Mouse (Mus musculus) liver, adult 2 months (tissue): ENCODE results near the gene Bzw2. TPM values are rescaled to one million over a fixed set of nuclear protein-coding genes. Genes with fewer than 3 reads are reported as not detected.

Experiments used
- DNase-seq: peaks from one replicate; pipeline ENCODE4 v3.0.0-alpha.2; 2011; ENCODE audit warnings: low read depth, low spot score; ENCODE audit errors: extremely low read depth
- H3K27ac ChIP-seq: fragments of 200-500 bp; replicated peaks from 2 replicates; pipeline ENCODE4 v1.5.1; 2012; ENCODE audit warnings: low read depth, mild to moderate bottlenecking, control low read depth, inconsistent platforms, low read length; ENCODE audit not compliant: insufficient read depth
- H3K27me3 ChIP-seq: fragments of 200-500 bp; 2 replicates; pipeline ENCODE4 v1.6.1; 2012; ENCODE audit warnings: mild to moderate bottlenecking, moderate library complexity, low read length, inconsistent platforms; ENCODE audit not compliant: control insufficient read depth, insufficient read depth
- H3K36me3 ChIP-seq: fragments of 200-500 bp; 2 replicates; pipeline ENCODE4 v1.6.1; 2012; ENCODE audit warnings: low read length, inconsistent platforms; ENCODE audit not compliant: control insufficient read depth, insufficient read depth
- H3K4me1 ChIP-seq: fragments of 200-500 bp; 2 replicates; pipeline ENCODE4 v1.6.1; 2011; ENCODE audit warnings: low read length; ENCODE audit not compliant: control insufficient read depth, insufficient read depth
- H3K4me3 ChIP-seq: fragments of 200-500 bp; 2 replicates; pipeline ENCODE4 v1.5.1; 2011; ENCODE audit warnings: low read depth, mild to moderate bottlenecking, control low read depth, low read length, moderate library complexity; ENCODE audit not compliant: insufficient read depth
- H3K79me2 ChIP-seq: fragments of 200-500 bp; 2 replicates; pipeline ENCODE4 v1.6.1; 2012; ENCODE audit warnings: inconsistent platforms, mild to moderate bottlenecking, low read length, moderate library complexity; ENCODE audit not compliant: control insufficient read depth, insufficient read depth
- H3K9ac ChIP-seq: fragments of 200-500 bp; 2 replicates; pipeline ENCODE4 v1.6.1; 2012; ENCODE audit warnings: low read depth, mild to moderate bottlenecking, control low read depth, inconsistent platforms, low read length
- CTCF ChIP-seq: fragments of 200-500 bp; IDR thresholded peaks from 2 replicates; pipeline ENCODE4 v1.5.1; 2011; ENCODE audit warnings: low read depth, low read length, control low read depth
- POLR2A ChIP-seq: fragments of 200-500 bp; IDR thresholded peaks from 2 replicates; pipeline ENCODE4 v1.6.1; 2011; ENCODE audit warnings: low read length, control low read depth; ENCODE audit not compliant: insufficient read depth; ENCODE audit errors: extremely low read depth
- WGBS: fragments of 180-500 bp; shearing (Covaris S2); methylation state at CpG from one replicate; pipeline ENCODE4 v1.1.7; 2018; 5-methylcytosine and 5-hydroxymethylcytosine counted together
- polyA plus RNA-seq: library from polyadenylated mRNA; depleted of rRNA; stranded (reverse); fragments of >200 nt; gene quantifications from 2 replicates; pipeline ENCODE4 v1.2.3, GENCODE M21; 2012
- total RNA-seq: library from RNA; depleted of rRNA; stranded (reverse); fragments of >200 nt; gene quantifications from 2 replicates; pipeline ENCODE4 v1.2.3, GENCODE M21; 2014

The Bzw2 gene
- total and polyA plus RNA-seq, 2 experiments, result 2.4 to 7.5 TPM

GRCm38 (mm10) chr12:36146230-36147011, 11.5 kb downstream of the Bzw2 start:
- 95% methylated on average over 3 of the region's 3 CpGs for WGBS
- H3K4me1 ChIP-seq, result peaks cover 1% of the 10 kb centered on the region; the same call in 1 of the 2 replicates
- no peaks in the 10 kb centered on the region; the same call in 1 of the 2 replicates for H3K79me2 ChIP-seq
- H3K36me3 ChIP-seq, result no peaks in the 10 kb centered on the region
- H3K27ac ChIP-seq, result no peak overlapping the region
- TF ChIP-seq CTCF, result no peak
- TF ChIP-seq POLR2A, result no peak
- H3K27me3 ChIP-seq, result no peaks in the 10 kb centered on the region
- no peak overlapping the region for H3K4me3 ChIP-seq
- no peak for DNase-seq
- H3K9ac ChIP-seq, result no peak overlapping the region

DNA sequence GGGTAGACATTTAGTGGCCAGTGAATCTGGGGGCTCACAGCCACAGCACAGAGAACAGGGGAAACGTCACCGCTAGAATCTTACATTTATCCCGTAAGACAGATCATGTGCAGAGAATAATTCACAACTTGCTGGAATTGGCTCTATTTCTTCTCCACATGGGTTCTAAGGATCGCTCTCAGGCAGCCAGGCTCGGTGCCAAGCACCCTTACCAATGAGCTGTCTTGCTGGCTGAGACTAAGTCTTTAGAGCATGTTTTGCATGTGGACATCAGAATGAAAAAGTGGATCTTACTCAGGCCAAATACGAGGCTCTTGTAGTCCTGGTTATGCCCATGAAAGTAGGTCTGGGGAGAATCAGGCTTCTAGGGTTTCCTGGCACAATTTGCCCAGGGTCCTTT, 17.5 kb downstream of the Bzw2 start:
- 92% methylated on average over 6 of the region's 6 CpGs for WGBS
- no peak overlapping the region for H3K9ac ChIP-seq
- TF ChIP-seq POLR2A, result no peak
- no peak for TF ChIP-seq CTCF
- H3K36me3 ChIP-seq, result no peaks in the 10 kb centered on the region
- H3K27me3 ChIP-seq, result no peaks in the 10 kb centered on the region
- no peak overlapping the region for H3K27ac ChIP-seq
- no peak overlapping the region for H3K4me3 ChIP-seq
- DNase-seq, result no peak
- no peaks in the 10 kb centered on the region for H3K4me1 ChIP-seq
- no peaks in the 10 kb centered on the region; the same call in 1 of the 2 replicates for H3K79me2 ChIP-seq

GRCm38 (mm10) chr12:36137192-36137591, 20.7 kb downstream of the Bzw2 start:
- H3K4me3 ChIP-seq, result no peak overlapping the region
- no peak for TF ChIP-seq CTCF
- TF ChIP-seq POLR2A, result no peak
- H3K79me2 ChIP-seq, result no peaks in the 10 kb centered on the region; the same call in 1 of the 2 replicates
- H3K9ac ChIP-seq, result no peak overlapping the region
- no peak for DNase-seq
- 0 out of 2 replicates have a peak, but pooled peaks cover 2% of the 10 kb centered on the region for H3K36me3 ChIP-seq
- H3K27me3 ChIP-seq, result no peaks in the 10 kb centered on the region
- no peaks in the 10 kb centered on the region for H3K4me1 ChIP-seq
- WGBS, result 93% methylated on average over 4 of the region's 4 CpGs
- no peak overlapping the region for H3K27ac ChIP-seq

DNA sequence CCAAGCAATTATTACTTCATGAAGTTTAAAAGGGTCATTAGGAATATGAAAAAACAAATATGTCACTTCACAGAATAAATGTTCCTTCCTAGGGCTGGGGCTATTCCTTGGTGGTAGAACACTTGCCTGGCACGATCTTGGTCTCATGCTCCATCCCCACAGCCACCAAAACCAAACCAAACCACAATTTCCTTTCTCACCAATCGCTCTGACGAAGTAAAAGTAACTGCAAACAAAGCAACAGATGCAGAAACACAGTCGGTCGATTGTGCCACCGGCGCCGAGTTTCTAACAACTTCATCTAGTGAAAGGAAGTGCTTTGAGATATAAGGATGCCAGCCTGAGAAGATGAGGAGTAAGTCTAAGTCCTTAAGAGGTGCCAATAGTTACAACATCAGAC, 21.6 kb downstream of the Bzw2 start:
- TF ChIP-seq POLR2A, result no peak
- no peak for TF ChIP-seq CTCF
- H3K9ac ChIP-seq, result no peak overlapping the region
- H3K4me1 ChIP-seq, result no peaks in the 10 kb centered on the region
- 91% methylated on average over 8 of the region's 8 CpGs for WGBS
- no peak overlapping the region for H3K27ac ChIP-seq
- H3K27me3 ChIP-seq, result no peaks in the 10 kb centered on the region
- no peak for DNase-seq
- H3K79me2 ChIP-seq, result no peaks in the 10 kb centered on the region; the same call in 1 of the 2 replicates
- peaks cover 4% of the 10 kb centered on the region; the same call in 1 of the 2 replicates for H3K36me3 ChIP-seq
- no peak overlapping the region for H3K4me3 ChIP-seq

DNA sequence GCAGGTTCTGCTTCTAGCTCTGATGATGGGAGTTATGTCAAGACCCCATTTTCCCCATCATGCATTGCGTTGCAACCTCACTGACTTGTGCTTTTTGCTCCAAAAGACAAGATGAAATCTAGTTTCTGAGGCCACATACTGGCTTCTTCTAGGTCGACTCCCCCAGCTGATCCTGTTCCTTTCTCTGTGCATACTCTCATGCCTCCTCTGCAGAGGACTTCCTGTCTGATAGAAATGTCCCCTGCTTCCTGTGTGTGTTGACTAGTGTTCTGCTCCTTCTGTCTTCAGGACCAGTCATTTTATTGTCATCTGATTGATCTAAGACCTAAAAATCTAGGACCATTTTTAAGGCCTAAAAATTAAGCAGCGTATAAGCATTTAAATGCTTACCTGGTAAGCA, 22.5 kb downstream of the Bzw2 start:
- Histone ChIP-seq H3K27ac (no peak overlapping the region), H3K36me3 (peaks cover 4% of the 10 kb centered on the region; the same call in 1 of the 2 replicates), H3K79me2 (no peaks in the 10 kb centered on the region; the same call in 1 of the 2 replicates), H3K4me3 (no peak overlapping the region), H3K9ac (no peak overlapping the region), H3K27me3 (no peaks in the 10 kb centered on the region), H3K4me1 (no peaks in the 10 kb centered on the region)
- 85% methylated on average over 3 of the region's 3 CpGs for WGBS
- TF ChIP-seq POLR2A, result no peak
- no peak for TF ChIP-seq CTCF
- no peak for DNase-seq

DNA sequence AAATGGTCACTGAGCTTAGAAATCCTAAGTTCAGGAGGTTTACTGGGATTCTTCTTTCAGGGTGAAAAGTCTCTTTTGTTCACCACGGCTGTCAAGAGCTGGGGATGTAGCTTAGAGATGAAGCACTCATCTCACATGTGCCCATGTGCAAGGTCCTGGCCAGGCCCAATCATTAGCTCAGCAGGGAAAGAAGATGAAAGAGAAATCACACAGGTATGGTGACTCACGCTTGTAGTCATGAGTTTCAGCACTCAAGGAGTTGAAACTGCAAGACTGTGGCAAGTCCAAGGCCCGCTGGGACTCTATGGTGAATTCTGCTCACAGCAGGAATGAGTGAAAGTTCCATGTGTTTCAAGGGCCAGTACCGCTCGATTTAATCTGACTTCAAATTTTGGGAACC, 23.8 kb downstream of the Bzw2 start:
- H3K27ac ChIP-seq, result no peak overlapping the region
- no peak for TF ChIP-seq POLR2A
- no peak for TF ChIP-seq CTCF
- 95% methylated on average over 5 of the region's 5 CpGs for WGBS

More for the DNA sequence above, 23.8 kb downstream of the Bzw2 start:
- Histone ChIP-seq H3K79me2 (no peaks in the 10 kb centered on the region; the same call in 1 of the 2 replicates), H3K4me3 (no peak overlapping the region), H3K27me3 (no peaks in the 10 kb centered on the region), H3K9ac (no peak overlapping the region), H3K36me3 (peaks cover 10% of the 10 kb centered on the region; the same call in 1 of the 2 replicates), H3K4me1 (no peaks in the 10 kb centered on the region)
- DNase-seq, result no peak
